Mouse (Mus musculus): Measurements from ENCODE around the gene Adgrl3.

DNA sequence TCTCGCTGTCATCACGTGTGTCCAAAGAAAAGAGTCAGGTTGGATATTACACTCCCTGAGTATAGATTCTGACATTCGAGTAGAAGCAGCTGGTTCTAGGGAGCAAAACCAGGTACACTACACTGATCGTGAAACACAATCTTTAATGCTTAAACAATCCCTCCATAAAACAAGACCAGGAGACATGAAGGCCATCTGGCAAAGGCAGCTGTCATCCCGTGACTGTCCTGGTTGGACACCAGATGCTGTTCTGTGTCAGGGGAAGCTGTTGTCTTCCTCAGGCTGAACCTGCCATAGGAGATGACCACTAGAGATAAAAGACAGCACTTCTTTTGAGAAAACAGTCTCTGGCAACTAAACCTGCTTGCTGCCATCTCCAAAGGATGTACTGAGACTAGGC is 228.8 kb downstream of the Adgrl3 start:
- TF ChIP-seq CTCF (IDR thresholded peaks at IDR 0.05; ENCODE audit: low read depth) (no peak), EP300 (optimal IDR thresholded peaks at IDR 0.05) (no peak)

Measured in stomach, postnatal 0 days (tissue).